Mouse (Mus musculus) midbrain, embryonic 15.5 days (tissue): ENCODE data around the gene Tnrc6b. TPM values are rescaled to one million over a fixed set of nuclear protein-coding genes. Genes with fewer than 3 reads are reported as not detected.
"Not testable (repeated sequence)": the region's sequence is repeated elsewhere in the genome, so short reads cannot be mapped to it uniquely, and the experiment has no call there.

Experiments
- ATAC-seq: fragments of 200-750 bp; cut with Nextera tagmentation; replicated peaks from 2 replicates; pipeline ENCODE4 v1.8.0; 2017; ENCODE audit warnings: moderate TSS enrichment
- H3K27ac ChIP-seq: fragments of 300-500 bp; sonication (generic); 2 replicates; pipeline ENCODE4 v1.5.1; 2015; ENCODE audit warnings: mild to moderate bottlenecking, inconsistent platforms
- H3K27me3 ChIP-seq: fragments of 300-500 bp; sonication (generic); replicated peaks from 2 replicates; pipeline ENCODE4 v1.6.1; 2015; ENCODE audit warnings: inconsistent platforms
- H3K36me3 ChIP-seq: fragments of 300-500 bp; sonication (generic); replicated peaks from 2 replicates; pipeline ENCODE4 v1.6.1; 2015; ENCODE audit warnings: inconsistent platforms
- H3K4me1 ChIP-seq: fragments of 300-500 bp; sonication (generic); 2 replicates; pipeline ENCODE4 v1.6.1; 2015; ENCODE audit warnings: inconsistent platforms
- H3K4me2 ChIP-seq: fragments of 300-500 bp; sonication (generic); 2 replicates; pipeline ENCODE4 v1.6.1; 2015; ENCODE audit warnings: inconsistent platforms, mild to moderate bottlenecking, moderate library complexity
- H3K4me3 ChIP-seq: fragments of 300-500 bp; sonication (generic); 2 replicates; pipeline ENCODE4 v1.5.1; 2015; ENCODE audit warnings: mild to moderate bottlenecking, inconsistent platforms
- H3K9ac ChIP-seq: fragments of 300-500 bp; sonication (generic); 2 replicates; pipeline ENCODE4 v1.6.1; 2015; ENCODE audit warnings: mild to moderate bottlenecking, inconsistent platforms
- H3K9me3 ChIP-seq: fragments of 300-500 bp; sonication (generic); 2 replicates; pipeline ENCODE4 v1.6.1; 2016; ENCODE audit warnings: inconsistent platforms
- WGBS: fragments of 180-500 bp; shearing (Covaris S2); methylation state at CpG from one replicate; pipeline ENCODE4 v1.1.7; 2015; ENCODE audit warnings: mixed read lengths; 5-methylcytosine and 5-hydroxymethylcytosine counted together
- polyA plus RNA-seq: library from polyadenylated mRNA; unstranded; fragments of >200 nt; fragmentation: Nextera tagmentation; extraction: Ambion mirVana; gene quantifications from 2 replicates; pipeline ENCODE4 v1.2.1, GENCODE M21; 2015

The Tnrc6b gene
- polyA plus RNA-seq, 1 experiment from 2014 or later = 47.2 TPM

DNA sequence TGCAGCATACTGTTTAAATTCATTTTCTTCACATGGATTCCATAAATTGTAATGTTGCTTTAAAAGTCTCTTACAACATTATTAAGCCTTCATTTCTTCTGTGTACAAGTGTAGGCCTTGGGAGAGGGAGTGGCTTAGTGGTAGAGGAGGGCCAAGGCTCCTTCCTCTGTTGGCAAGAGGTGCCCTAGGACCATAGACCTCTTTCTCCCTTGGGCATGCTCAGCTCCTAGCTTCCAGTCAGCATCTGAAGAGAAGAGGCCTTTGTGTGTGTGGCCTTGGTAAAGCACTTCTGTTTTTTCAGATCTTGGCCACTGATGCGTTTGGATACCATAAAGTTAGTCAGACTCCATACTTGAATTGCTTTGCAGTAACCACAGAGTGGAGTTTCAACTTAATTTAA lies 133.1 kb downstream of the Tnrc6b start:
- no peak overlapping the region for H3K9ac ChIP-seq
- H3K27ac ChIP-seq = no peak overlapping the region

DNA sequence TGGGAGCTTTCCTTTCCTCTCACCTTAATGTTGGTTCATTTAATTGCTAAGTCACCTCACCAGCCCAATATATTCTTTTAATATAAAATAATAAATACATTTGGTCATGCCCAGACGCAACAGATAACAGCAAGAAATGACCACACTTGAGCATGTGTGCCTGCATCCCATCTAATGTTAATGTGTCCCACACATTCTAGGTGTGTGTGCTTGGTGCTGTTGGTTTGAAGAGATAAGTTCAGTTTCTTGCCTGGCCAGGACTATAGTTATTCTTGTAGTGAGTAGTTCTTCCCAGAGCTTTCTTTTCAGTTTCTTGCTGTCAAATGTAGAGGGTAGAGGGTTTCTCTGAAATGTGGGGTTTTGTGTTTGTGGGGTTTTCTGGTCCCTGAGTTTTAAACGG lies 133.8 kb downstream of the Tnrc6b start:
- no peaks in the 10 kb centered on the region for H3K36me3 ChIP-seq
- no peaks in the 10 kb centered on the region for H3K27me3 ChIP-seq
- H3K9ac ChIP-seq = no peak overlapping the region
- WGBS = 90% methylated on average over 2 of the region's 2 CpGs
- no peak overlapping the region for H3K27ac ChIP-seq
- H3K4me1 ChIP-seq = peaks cover 8% of the 10 kb centered on the region
- H3K4me3 ChIP-seq = no peak overlapping the region
- H3K9me3 ChIP-seq = no peaks in the 10 kb centered on the region
- ATAC-seq = no peak
- no peak overlapping the region for H3K4me2 ChIP-seq

More for the DNA sequence above, 133.1 kb downstream of the Tnrc6b start:
- Histone ChIP-seq H3K27me3 (no peaks in the 10 kb centered on the region), H3K4me2 (no peak overlapping the region), H3K4me3 (no peak overlapping the region), H3K9me3 (no peaks in the 10 kb centered on the region), H3K4me1 (peaks cover 6% of the 10 kb centered on the region), H3K36me3 (no peaks in the 10 kb centered on the region)
- WGBS = 78% methylated on average over 1 of the region's 1 CpGs
- ATAC-seq = no peak

DNA sequence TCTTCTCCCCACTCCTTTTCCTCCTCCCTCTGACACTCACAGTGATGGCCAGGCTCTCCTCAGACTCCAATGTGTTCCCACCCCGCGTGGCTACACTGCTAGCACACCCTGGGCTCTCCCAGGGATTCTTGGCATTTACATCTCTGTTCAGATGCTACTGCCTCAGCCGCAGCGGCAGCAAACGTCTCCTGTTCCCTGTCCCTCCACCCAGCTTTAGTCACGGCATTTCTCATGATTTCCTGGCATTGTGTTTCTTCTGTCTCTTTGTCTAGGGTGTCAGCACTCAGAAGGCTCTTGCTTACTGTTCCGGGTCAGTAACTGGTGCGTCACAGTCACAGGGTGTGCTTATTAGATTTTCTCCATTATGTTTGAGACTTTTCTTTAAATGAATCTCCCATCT lies 138.9 kb downstream of the Tnrc6b start:
- H3K4me1 ChIP-seq = peaks cover 18% of the 10 kb centered on the region
- H3K9ac ChIP-seq = no peak overlapping the region
- WGBS = 14% methylated on average over 8 of the region's 8 CpGs
- H3K36me3 ChIP-seq = no peaks in the 10 kb centered on the region
- no peaks in the 10 kb centered on the region for H3K27me3 ChIP-seq
- no peaks in the 10 kb centered on the region for H3K9me3 ChIP-seq
- no peak for ATAC-seq
- H3K27ac ChIP-seq = no peak overlapping the region
- H3K4me2 ChIP-seq = no peak overlapping the region
- no peak overlapping the region for H3K4me3 ChIP-seq

DNA sequence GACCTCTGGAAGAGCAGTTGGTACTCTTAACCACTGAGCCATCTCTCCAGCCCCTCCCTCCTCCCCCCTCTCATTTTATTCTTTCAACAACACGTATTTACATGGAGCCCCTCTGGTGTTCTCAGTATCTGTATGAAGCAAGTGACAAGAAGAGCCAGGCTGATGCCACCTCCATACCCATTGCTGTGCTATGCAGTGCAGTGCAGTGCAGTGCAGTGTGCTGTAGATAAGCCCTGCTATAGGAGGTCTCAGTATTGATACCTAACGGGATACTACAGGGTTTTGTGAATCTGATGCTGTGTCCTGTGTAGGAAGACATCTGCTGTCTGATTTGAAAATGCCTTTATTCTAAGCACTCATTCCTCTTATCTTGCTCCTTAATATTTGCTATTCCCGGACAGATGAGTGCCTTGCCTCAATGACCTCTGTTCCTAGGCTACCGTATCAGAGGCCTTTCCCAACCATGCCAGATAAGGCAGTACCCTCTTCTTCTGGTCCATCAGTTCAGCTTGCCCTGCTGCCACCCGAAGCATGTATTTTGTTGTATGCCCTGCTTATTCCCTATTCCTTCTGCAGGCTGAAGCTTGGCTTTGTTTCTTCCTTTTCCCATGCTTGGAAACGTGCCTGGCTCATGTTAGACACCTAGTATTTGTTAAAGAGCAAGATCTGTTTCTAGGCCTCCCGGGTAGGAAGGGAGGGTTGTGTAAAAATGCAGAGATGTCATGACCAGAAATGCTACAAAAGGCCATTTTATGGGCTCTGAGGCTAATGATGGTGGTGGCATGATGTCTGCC lies 139.8 kb downstream of the Tnrc6b start:
- Histone ChIP-seq H3K27ac (no peak overlapping the region), H3K27me3 (no peaks in the 10 kb centered on the region), H3K4me1 (peaks cover 25% of the 10 kb centered on the region), H3K9me3 (no peaks in the 10 kb centered on the region), H3K4me3 (no peak overlapping the region), H3K4me2 (no peak overlapping the region), H3K9ac (no peak overlapping the region), H3K36me3 (no peaks in the 10 kb centered on the region)
- ATAC-seq = no peak
- WGBS = 80% methylated on average over 7 of the region's 7 CpGs

DNA sequence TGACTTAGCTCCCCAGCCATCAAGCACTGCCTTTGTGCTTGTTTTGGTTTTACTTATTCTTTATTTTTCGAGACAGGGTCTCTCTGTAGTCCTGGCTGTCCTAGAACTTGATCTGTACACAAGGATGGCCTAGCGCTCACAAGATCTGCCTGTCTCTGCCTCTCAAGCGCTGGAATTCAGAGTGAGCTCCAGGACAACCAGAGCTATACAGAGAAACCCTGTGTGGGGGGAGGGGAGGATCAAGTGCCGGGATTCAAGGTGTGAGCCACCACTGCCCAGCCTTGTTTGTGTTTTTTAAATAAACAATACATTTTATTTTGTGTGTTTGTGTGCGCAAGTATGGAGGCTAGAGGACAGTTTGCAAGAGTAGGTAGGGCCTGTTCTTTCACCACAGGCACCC lies 141.0 kb downstream of the Tnrc6b start:
- Histone ChIP-seq H3K4me3 (no peak overlapping the region), H3K36me3 (no peaks in the 10 kb centered on the region), H3K9me3 (no peaks in the 10 kb centered on the region), H3K9ac (no peak overlapping the region), H3K27ac (no peak overlapping the region), H3K4me1 (peaks cover 30% of the 10 kb centered on the region), H3K27me3 (no peaks in the 10 kb centered on the region), H3K4me2 (no peak overlapping the region)
- ATAC-seq = no peak
- 95% methylated on average over 5 of the region's 5 CpGs for WGBS

DNA sequence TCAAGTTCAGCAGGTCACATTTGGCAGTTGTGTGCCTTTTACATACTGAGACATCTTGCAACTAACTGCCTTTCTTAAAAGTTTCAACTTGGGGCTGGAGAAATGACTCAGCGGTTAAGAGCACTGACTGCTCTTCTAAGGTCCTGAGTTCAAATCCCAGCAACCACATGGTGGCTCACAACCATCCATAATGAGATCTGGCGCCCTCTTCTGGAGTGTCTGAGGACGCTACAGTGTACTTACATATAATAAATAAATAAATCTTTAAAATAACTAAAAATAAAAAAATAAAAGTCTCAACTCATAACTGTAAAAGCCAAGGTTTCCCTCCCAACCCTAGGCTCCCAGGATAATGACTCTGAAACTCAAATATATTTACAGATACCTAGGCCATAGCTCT lies 141.4 kb downstream of the Tnrc6b start:
- 91% methylated on average over 3 of the region's 3 CpGs for WGBS
- not testable (repeated sequence) for H3K9ac ChIP-seq, H3K36me3 ChIP-seq, H3K27me3 ChIP-seq, H3K4me3 ChIP-seq, ATAC-seq, H3K4me2 ChIP-seq, H3K27ac ChIP-seq, H3K9me3 ChIP-seq
- H3K4me1 ChIP-seq = peaks cover 32% of the 10 kb centered on the region

DNA sequence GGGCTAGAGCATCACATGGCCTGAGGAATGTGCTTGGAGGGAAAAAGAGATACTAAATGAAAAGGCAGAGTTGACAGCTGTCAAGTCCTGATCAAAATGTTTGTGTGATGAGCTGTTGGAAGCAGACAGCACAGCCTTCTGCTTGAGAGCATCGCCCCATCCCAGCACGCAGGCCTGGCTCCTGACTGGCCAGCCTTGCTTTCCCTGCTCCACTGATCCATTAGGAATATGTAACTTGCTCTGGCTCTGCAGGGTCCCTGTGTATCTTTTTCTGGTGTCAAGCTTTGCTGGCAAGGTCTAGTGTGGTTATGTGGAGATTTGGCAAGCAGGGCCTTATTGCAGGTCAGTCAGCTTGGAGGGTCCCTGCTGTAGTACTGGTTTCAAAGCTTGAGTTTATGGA lies 148.3 kb downstream of the Tnrc6b start:
- H3K27ac ChIP-seq = no peak overlapping the region
- H3K9me3 ChIP-seq = no peaks in the 10 kb centered on the region
- ATAC-seq = no peak
- no peaks in the 10 kb centered on the region for H3K27me3 ChIP-seq
- 81% methylated on average over 2 of the region's 2 CpGs for WGBS
- no peaks in the 10 kb centered on the region for H3K36me3 ChIP-seq
- H3K4me2 ChIP-seq = no peak overlapping the region
- no peak overlapping the region for H3K4me3 ChIP-seq
- peaks cover 25% of the 10 kb centered on the region for H3K4me1 ChIP-seq
- H3K9ac ChIP-seq = no peak overlapping the region

DNA sequence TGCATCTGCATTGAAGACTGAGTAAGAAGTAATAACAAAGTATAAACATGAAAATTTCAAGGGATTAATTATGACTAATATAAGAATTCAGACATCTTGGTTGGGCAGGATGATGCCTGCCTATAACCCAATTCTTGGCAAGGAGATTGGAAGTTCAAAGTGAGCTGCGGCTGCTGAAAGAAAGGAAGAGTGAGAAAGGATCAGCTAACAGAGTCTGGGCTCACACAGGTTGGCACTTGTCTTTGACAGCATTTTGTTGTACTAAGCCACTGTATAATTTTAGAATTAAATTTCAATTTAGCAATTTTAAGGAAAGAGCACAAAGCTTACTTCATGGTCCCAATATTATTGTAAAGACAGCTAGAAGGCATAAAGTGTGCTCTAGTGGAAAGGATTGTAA lies 150.2 kb downstream of the Tnrc6b start:
- WGBS = 93% methylated on average over 1 of the region's 1 CpGs
- Histone ChIP-seq H3K4me1 (peaks cover 13% of the 10 kb centered on the region; the same call in 1 of the 2 replicates), H3K4me3 (no peak overlapping the region), H3K9ac (no peak overlapping the region), H3K9me3 (no peaks in the 10 kb centered on the region), H3K27ac (no peak overlapping the region), H3K36me3 (no peaks in the 10 kb centered on the region), H3K27me3 (no peaks in the 10 kb centered on the region), H3K4me2 (no peak overlapping the region)
- no peak for ATAC-seq

DNA sequence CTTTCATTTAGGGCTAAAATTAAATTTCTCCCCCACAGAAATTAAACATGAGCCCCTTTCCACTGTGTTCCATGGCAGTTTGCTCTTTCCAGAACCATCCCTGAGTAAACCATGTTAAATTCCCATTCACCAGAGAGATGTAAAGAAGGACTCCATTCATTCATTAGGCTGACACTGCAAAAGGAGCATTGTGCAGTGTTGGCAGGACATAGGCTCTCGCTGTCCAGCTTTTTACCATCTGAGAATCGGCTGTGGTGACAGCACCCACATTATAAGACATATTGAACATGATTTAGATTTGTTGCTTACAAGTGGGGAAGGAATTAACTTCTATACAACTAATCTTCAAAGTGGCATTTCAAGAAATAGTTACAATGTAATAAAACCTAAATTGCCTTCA lies 150.9 kb downstream of the Tnrc6b start:
- no peak overlapping the region for H3K4me2 ChIP-seq
- H3K4me1 ChIP-seq = 0 out of 2 replicates have a peak, but pooled peaks cover 9% of the 10 kb centered on the region
- ATAC-seq = no peak
- H3K36me3 ChIP-seq = no peaks in the 10 kb centered on the region
- WGBS = 50% methylated on average over 2 of the region's 2 CpGs
- no peak overlapping the region for H3K27ac ChIP-seq
- no peaks in the 10 kb centered on the region for H3K27me3 ChIP-seq
- H3K9me3 ChIP-seq = no peaks in the 10 kb centered on the region
- H3K9ac ChIP-seq = no peak overlapping the region
- no peak overlapping the region for H3K4me3 ChIP-seq

DNA sequence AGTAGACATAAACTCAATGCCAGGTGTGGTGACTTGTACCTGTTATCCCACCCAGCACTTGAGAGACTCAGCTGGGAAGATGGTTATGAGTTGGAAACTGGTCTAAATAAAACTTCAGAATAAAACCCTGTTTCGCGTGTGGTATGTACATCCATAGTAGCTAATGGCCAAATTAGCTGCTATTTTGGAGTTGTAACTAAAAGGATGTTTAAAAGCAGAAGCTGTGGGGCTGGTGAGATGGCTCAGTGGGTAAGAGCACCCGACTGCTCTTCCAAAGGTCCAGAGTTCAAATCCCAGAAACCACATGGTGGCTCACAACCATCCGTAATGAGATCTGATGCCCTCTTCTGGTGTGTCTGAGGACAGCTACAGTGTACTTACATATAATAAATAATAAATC lies 157.5 kb downstream of the Tnrc6b start:
- H3K27me3 ChIP-seq, H3K4me3 ChIP-seq, H3K36me3 ChIP-seq, H3K4me2 ChIP-seq, H3K9ac ChIP-seq, H3K4me1 ChIP-seq, H3K27ac ChIP-seq, H3K9me3 ChIP-seq, ATAC-seq: not testable (repeated sequence)
- 95% methylated on average over 4 of the region's 4 CpGs for WGBS

DNA sequence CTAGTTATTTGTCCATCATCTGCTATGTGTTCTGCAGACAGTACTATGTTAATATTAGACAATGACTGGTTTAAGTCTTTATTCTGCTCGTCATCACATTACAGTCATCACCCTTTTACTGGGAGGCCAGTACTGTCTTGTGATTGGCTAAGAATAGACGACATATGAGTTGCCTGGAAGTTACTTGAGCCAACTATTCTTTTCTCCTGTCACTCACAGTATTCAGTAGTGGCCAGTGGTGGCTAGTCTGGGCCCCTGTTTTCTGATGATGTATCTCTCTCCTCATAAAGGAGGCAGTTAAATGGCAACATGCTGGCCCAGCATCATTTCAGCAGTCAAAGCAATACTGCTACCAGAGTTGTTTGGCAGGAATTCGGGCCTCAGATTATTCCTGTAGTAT lies 163.6 kb downstream of the Tnrc6b start:
- no peak for ATAC-seq
- no peaks in the 10 kb centered on the region for H3K4me1 ChIP-seq
- H3K9me3 ChIP-seq = no peaks in the 10 kb centered on the region
- 74% methylated on average over 3 of the region's 3 CpGs for WGBS
- H3K27me3 ChIP-seq = no peaks in the 10 kb centered on the region
- no peak overlapping the region for H3K4me3 ChIP-seq
- H3K36me3 ChIP-seq = peaks cover 21% of the 10 kb centered on the region
- no peak overlapping the region for H3K9ac ChIP-seq
- no peak overlapping the region for H3K4me2 ChIP-seq
- H3K27ac ChIP-seq = no peak overlapping the region

DNA sequence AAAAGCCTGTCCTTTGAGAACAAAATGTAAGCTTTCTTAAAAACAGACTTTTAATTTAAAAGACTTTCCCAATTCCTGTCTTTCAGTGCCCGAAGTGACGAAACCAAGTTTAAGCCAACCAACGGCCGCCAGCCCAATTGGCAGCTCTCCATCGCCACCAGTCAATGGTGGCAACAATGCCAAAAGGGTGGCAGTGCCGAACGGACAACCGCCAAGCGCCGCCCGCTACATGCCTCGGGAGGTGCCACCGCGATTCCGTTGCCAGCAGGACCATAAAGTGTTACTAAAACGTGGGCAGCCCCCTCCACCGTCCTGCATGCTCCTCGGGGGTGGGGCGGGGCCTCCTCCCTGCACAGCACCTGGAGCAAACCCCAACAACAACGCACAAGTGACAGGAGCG lies 165.1 kb downstream of the Tnrc6b start:
- H3K4me2 ChIP-seq = no peak overlapping the region
- no peaks in the 10 kb centered on the region for H3K4me1 ChIP-seq
- no peaks in the 10 kb centered on the region for H3K27me3 ChIP-seq
- no peaks in the 10 kb centered on the region for H3K9me3 ChIP-seq
- no peak overlapping the region for H3K9ac ChIP-seq
- no peak for ATAC-seq
- no peak overlapping the region for H3K4me3 ChIP-seq
- WGBS = 81% methylated on average over 21 of the region's 21 CpGs
- peaks cover 28% of the 10 kb centered on the region for H3K36me3 ChIP-seq
- H3K27ac ChIP-seq = no peak overlapping the region

DNA sequence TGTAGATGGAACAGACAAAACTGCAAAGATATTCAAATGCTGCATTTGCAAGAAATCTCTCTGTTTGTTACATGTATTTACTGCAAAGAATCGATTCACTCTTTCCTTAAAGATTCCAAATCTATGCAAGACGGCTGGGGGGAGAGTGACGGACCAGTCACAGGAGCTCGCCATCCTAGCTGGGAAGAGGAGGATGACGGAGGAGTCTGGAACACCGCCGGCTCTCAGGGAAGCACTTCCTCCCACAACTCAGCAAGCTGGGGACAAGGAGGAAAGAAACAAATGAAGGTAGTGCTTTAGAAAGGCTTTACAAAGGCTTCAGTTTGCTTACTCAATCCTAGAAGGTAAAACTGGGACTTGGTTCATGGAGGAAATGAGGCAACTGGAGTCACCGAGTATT lies 173.0 kb downstream of the Tnrc6b start:
- Histone ChIP-seq H3K9me3 (no peaks in the 10 kb centered on the region), H3K4me1 (no peaks in the 10 kb centered on the region), H3K27ac (no peak overlapping the region), H3K27me3 (no peaks in the 10 kb centered on the region), H3K36me3 (peaks cover 57% of the 10 kb centered on the region), H3K4me2 (no peak overlapping the region), H3K4me3 (no peak overlapping the region), H3K9ac (no peak overlapping the region)
- WGBS = 89% methylated on average over 8 of the region's 8 CpGs
- no peak for ATAC-seq
